Mouse (Mus musculus): Measurements from ENCODE around the gene Lin54.

DNA sequence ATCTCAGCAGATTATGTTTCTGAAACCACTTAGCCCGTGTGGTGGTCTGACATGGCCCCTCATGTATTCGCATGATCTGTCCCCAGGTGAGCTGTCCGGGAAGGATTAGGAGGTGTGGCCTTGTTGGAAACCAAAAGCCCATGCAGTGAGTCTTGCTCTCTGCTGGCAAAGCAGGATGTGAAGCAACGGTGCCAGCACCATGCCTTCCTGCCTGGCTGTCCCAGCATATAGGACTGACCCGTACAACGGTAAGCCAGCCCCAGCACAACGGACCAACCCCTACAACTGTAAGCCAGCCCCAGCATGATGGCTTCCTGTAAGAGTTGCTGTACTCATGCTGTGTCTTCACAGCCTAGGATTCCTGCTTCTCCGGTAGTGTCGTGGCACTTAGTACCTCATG lies 73.2 kb downstream of the Lin54 start:
- no peak for TF ChIP-seq POLR2A (IDR thresholded peaks at IDR 0.05; ENCODE audit: low read depth, low read length)
- no peak for TF ChIP-seq CTCF (conservative IDR thresholded peaks at IDR 0.05; ENCODE audit: insufficient read depth, insufficient read length, low read depth, low read length)
